Mouse (Mus musculus) cortical plate, adult 2 months (tissue): Measurements from ENCODE around the gene Cnn2.

Experiments
- CTCF ChIP-seq: fragments of 200-500 bp; IDR thresholded peaks from 2 replicates; pipeline ENCODE4 v1.5.1; 2011; ENCODE audit warnings: mild to moderate bottlenecking, control low read depth, low read length; ENCODE audit not compliant: insufficient read depth; ENCODE audit errors: extremely low read depth
- POLR2A ChIP-seq: fragments of 200-500 bp; IDR thresholded peaks from 2 replicates; pipeline ENCODE4 v1.6.1; 2011; ENCODE audit warnings: mild to moderate bottlenecking, low read length, control low read depth; ENCODE audit not compliant: insufficient read depth; ENCODE audit errors: extremely low read depth

- TF ChIP-seq POLR2A: no peak
- no peak for TF ChIP-seq CTCF
These were observed 42.7 kb upstream of the Cnn2 start for GRCm38 (mm10) chr10:79945507-79946234.
